Mouse (Mus musculus): Measurements from ENCODE around the gene Tanc1.

Tanc1 gene

GRCm38 (mm10) chr2:59794838-59795237 lies 183.0 kb downstream of the Tanc1 start:
- DNase-seq (ENCODE audit: low spot score) = no peak

- DNase-seq (ENCODE audit: low spot score) = no peak
Observed at GRCm38 (mm10) chr2:59798934-59799532, 187.2 kb downstream of the Tanc1 start.

GRCm38 (mm10) chr2:59799572-59799971 lies 187.7 kb downstream of the Tanc1 start:
- DNase-seq (ENCODE audit: low spot score) = no peak

GRCm38 (mm10) chr2:59800481-59801266 lies 188.8 kb downstream of the Tanc1 start:
- DNase-seq (ENCODE audit: low spot score) = no peak

- no peak for DNase-seq (ENCODE audit: low spot score)
Observed at GRCm38 (mm10) chr2:59802722-59803387, 191.0 kb downstream of the Tanc1 start.

GRCm38 (mm10) chr2:59805595-59805994 lies 193.8 kb downstream of the Tanc1 start:
- DNase-seq (ENCODE audit: low spot score) = no peak

GRCm38 (mm10) chr2:59806038-59806437 lies 194.2 kb downstream of the Tanc1 start:
- no peak for DNase-seq (ENCODE audit: low spot score)

- DNase-seq (ENCODE audit: low spot score) = no peak
Observed at GRCm38 (mm10) chr2:59808608-59809007, 196.8 kb downstream of the Tanc1 start.

GRCm38 (mm10) chr2:59810039-59810438 lies 198.2 kb downstream of the Tanc1 start:
- DNase-seq (ENCODE audit: low spot score) = no peak

GRCm38 (mm10) chr2:59811247-59811646 lies 199.4 kb downstream of the Tanc1 start:
- DNase-seq (ENCODE audit: low spot score) = no peak

- DNase-seq (ENCODE audit: low spot score) = no peak
Observed at GRCm38 (mm10) chr2:59812641-59813040, 200.8 kb downstream of the Tanc1 start.

GRCm38 (mm10) chr2:59813457-59813856 lies 201.6 kb downstream of the Tanc1 start:
- no peak for DNase-seq (ENCODE audit: low spot score)

GRCm38 (mm10) chr2:59814997-59815396 lies 203.2 kb downstream of the Tanc1 start:
- DNase-seq (ENCODE audit: low spot score) = no peak

- no peak for DNase-seq (ENCODE audit: low spot score)
Observed at GRCm38 (mm10) chr2:59818663-59819062, 206.8 kb downstream of the Tanc1 start.

GRCm38 (mm10) chr2:59819415-59819814 lies 207.6 kb downstream of the Tanc1 start:
- DNase-seq (ENCODE audit: low spot score) = no peak

GRCm38 (mm10) chr2:59820088-59820487 lies 208.2 kb downstream of the Tanc1 start:
- no peak for DNase-seq (ENCODE audit: low spot score)

- no peak for DNase-seq (ENCODE audit: low spot score)
Observed at GRCm38 (mm10) chr2:59821044-59821443, 209.2 kb downstream of the Tanc1 start.

GRCm38 (mm10) chr2:59824289-59824688 lies 212.4 kb downstream of the Tanc1 start:
- DNase-seq (ENCODE audit: low spot score) = no peak

- no peak for DNase-seq (ENCODE audit: low spot score)
Observed at GRCm38 (mm10) chr2:59825380-59825779, 213.5 kb downstream of the Tanc1 start.

- no peak for DNase-seq (ENCODE audit: low spot score)
Observed at GRCm38 (mm10) chr2:59828103-59828655, 216.3 kb downstream of the Tanc1 start.

- DNase-seq (ENCODE audit: low spot score) = no peak
Observed at GRCm38 (mm10) chr2:59828777-59829508, 217.1 kb downstream of the Tanc1 start.

- DNase-seq (ENCODE audit: low spot score) = no peak
Observed at GRCm38 (mm10) chr2:59829718-59830117, 217.9 kb downstream of the Tanc1 start.

Measured in spleen, adult 12 weeks (tissue).